In the genomic region with DNA sequence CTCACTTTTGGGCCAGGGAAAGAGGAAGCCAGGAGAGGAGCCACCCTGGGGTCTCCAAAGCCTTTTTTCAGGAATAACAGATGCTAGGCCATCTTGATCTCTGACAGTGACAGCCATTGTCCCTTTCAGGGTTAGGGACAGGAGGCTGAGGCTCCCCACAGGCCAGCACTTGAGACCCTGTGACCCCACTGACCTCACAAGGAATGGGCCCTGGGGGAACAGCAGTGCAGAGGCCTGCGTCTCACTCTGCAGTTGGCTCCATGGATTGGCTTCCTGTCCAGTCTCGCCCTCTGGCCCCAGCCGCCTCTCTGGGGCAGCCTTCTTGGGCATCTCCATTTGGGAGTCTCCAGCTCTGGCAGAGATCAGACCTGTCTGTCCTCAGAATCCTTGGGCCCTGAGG, we compare ENCODE assay signal across 23 mouse cellular contexts. TPM values are rescaled to one million over a fixed set of nuclear protein-coding genes. Genes with fewer than 3 reads are reported as not detected.
A peak's percentile ranks its signal among the peaks of the same experiment; 100 is the strongest.
DNase-seq lines count a peak whose midpoint lies in the region; ATAC-seq lines count a peak whose summit lies in the region.
"Had no signal": no experiment of that assay in that cellular context is flagged by ENCODE, and none has a peak within 500 bp of the region (broad histone marks: within the 10 kb centered on the region; RNA-seq: fewer than 3 reads in every experiment).

No protein-coding gene starts in this region.

- H3K36me3 ChIP-seq in heart, embryonic 10.5 days, result no peaks in the 10 kb centered on the region
- H3K36me3 ChIP-seq in neural tube, embryonic 15.5 days, result no peaks in the 10 kb centered on the region
- H3K36me3 ChIP-seq: forebrain, embryonic 15.5 days; G1E had no signal

- no peak overlapping the region for H3K4me3 ChIP-seq in heart, embryonic 10.5 days
- H3K4me3 ChIP-seq in neural tube, embryonic 15.5 days (replicated peaks), result no peak overlapping the region
- H3K4me3 ChIP-seq: forebrain, embryonic 15.5 days had no signal

- H3K27me3 ChIP-seq in heart, embryonic 10.5 days (ENCODE audit: insufficient read depth, poor library complexity, severe bottlenecking), result no peaks in the 10 kb centered on the region
- no peaks in the 10 kb centered on the region for H3K27me3 ChIP-seq in neural tube, embryonic 15.5 days (replicated peaks)
- H3K27me3 ChIP-seq: forebrain, embryonic 15.5 days; Patski had no signal

- no peak for ATAC-seq in neural tube, embryonic 15.5 days (ENCODE audit: low FRiP score)
- ATAC-seq: forebrain, embryonic 15.5 days; hindbrain, postnatal 0 days; inflammation-experienced regulatory T-cells, adult 6 months; intestine, embryonic 16.5 days; Patski had no signal

- H3K4me1 ChIP-seq in heart, embryonic 10.5 days, result peaks cover 68% of the 10 kb centered on the region
- H3K4me1 ChIP-seq in neural tube, embryonic 15.5 days, result peaks cover 13% of the 10 kb centered on the region

- peak overlapping the region; percentile 69 for H3K27ac ChIP-seq in heart, embryonic 10.5 days
- no peak overlapping the region for H3K27ac ChIP-seq in neural tube, embryonic 15.5 days (replicated peaks)
- H3K27ac ChIP-seq: forebrain, embryonic 15.5 days; hindbrain, embryonic 14.5 days; hindbrain, postnatal 0 days had no signal

- H3K4me2 ChIP-seq in neural tube, embryonic 15.5 days, result no peak overlapping the region
- H3K4me2 ChIP-seq: forebrain, embryonic 15.5 days; heart, embryonic 11.5 days; hindbrain, embryonic 14.5 days had no signal

- H3K9me3 ChIP-seq in heart, embryonic 10.5 days, result no peaks in the 10 kb centered on the region
- H3K9me3 ChIP-seq in neural tube, embryonic 15.5 days (replicated peaks), result no peaks in the 10 kb centered on the region
- H3K9me3 ChIP-seq: forebrain, embryonic 15.5 days; G1E had no signal

- peak; percentile 59 for DNase-seq in embryo, embryonic 10 days (ENCODE audit: low spot score)
- no peak for DNase-seq in embryo, embryonic 11 days
- no peak for DNase-seq in heart, embryonic 10.5 days (ENCODE audit: low spot score)
- DNase-seq in heart, adult 8-10 months (ENCODE audit: low spot score), result no peak
- DNase-seq in neural tube, embryonic 10.5 days (ENCODE audit: extremely low spot score, low spot score), result peak; percentile 26
- DNase-seq: adrenal gland, postnatal 10 days; cerebellum, adult 11 months; cerebellum, adult 2 months; cerebellum, adult 9-11 months; cerebellum, postnatal 25 days; gastrocnemius, postnatal 25 days; heart, adult 18-20 months; kidney, adult 18-20 months had no signal

- 76% methylated on average over 3 of the region's 3 CpGs for WGBS in heart, embryonic 10.5 days
- WGBS in neural tube, embryonic 15.5 days, result 73% methylated on average over 3 of the region's 3 CpGs

- H3K9ac ChIP-seq in neural tube, embryonic 15.5 days (replicated peaks), result no peak overlapping the region
- H3K9ac ChIP-seq: forebrain, embryonic 15.5 days; hindbrain, embryonic 14.5 days had no signal

RNA-seq across cellular contexts. Expression of a gene that starts 2.3 kb away (rescaled TPM):
- 1.3 and 2.5 TPM in 2 replicates for polyA plus RNA-seq in heart, embryonic 10.5 days (2016; fragmentation: Nextera tagmentation; extraction: Ambion mirVana)
- total RNA-seq in heart, adult 8-10 months (2022), result under 1 TPM; 0.25 to 0.66 (median 0.53) TPM
- 0.47 and 0.66 TPM in 2 replicates for polyA plus RNA-seq in neural tube, embryonic 15.5 days (2015; fragmentation: Nextera tagmentation; extraction: Ambion mirVana)
- total RNA-seq: hematopoietic stem cell, adult 5-6 weeks had no signal

Comparison
In these comparisons a context has a peak if more than half of its experiments do, and no peak if none do; other contexts are left out.
1. DNase-seq: peak in embryo, embryonic 10 days (single experiment) and neural tube, embryonic 10.5 days (single experiment); none in embryo, embryonic 11 days (single experiment), heart, embryonic 10.5 days (single experiment) and heart, adult 8-10 months (single experiment).